Mouse (Mus musculus) thymus, adult 2 months (tissue): ENCODE results near the gene Rnase4.

ENCODE experiments used
- CTCF ChIP-seq: fragments of 200-500 bp; IDR thresholded peaks from 2 replicates; pipeline ENCODE4 v1.5.1; 2012; ENCODE audit warnings: mild to moderate bottlenecking, control low read depth, low read length, moderate library complexity, borderline replicate concordance; ENCODE audit not compliant: control insufficient read depth, poor library complexity, insufficient read depth; ENCODE audit errors: extremely low read depth
- POLR2A ChIP-seq: fragments of 200-500 bp; IDR thresholded peaks from 2 replicates; pipeline ENCODE4 v1.6.1; 2012; ENCODE audit warnings: mild to moderate bottlenecking, low read length, control low read depth, moderate library complexity; ENCODE audit not compliant: control insufficient read depth, poor library complexity, insufficient read depth; ENCODE audit errors: extremely low read depth

GRCm38 (mm10) chr14:51127648-51128258 is 36.9 kb downstream of the Rnase4 start:
- no peak for TF ChIP-seq CTCF
- no peak for TF ChIP-seq POLR2A
